Mouse (Mus musculus) spleen, embryonic (tissue): ENCODE data around the gene Arf3.

ENCODE experiments used
- CTCF ChIA-PET: fragments of 350-600 bp; sonication (Branson Sonifier 250); formaldehyde crosslinking; loops from one replicate; lab custom pipeline; 2022; lab: Charles Lee

Arf3 gene

GRCm38 (mm10) chr15:98762670-98763529 lies at the start of gene Arf3:
Arf3 (minus strand) TSS chr15:98763214.
- CTCF ChIA-PET = no interaction called here

GRCm38 (mm10) chr15:98810212-98810611 lies 47.2 kb upstream of the Arf3 start:
- CTCF ChIA-PET = interaction anchor here (0.6 to 1.3 kb wide), 3 partner anchors 18 to 79 kb away, joined by 3 to 11 read pairs (median 5); no protein-coding TSS in a partner anchor

GRCm38 (mm10) chr15:98809390-98809789 lies 46.4 kb upstream of the Arf3 start, which contains the start of gene Ddn:
Ddn (minus strand) TSS chr15:98809490.
- CTCF ChIA-PET = interaction anchor here (0.6 to 1.3 kb wide), 3 partner anchors 11 to 330 kb away, joined by 3 to 6 read pairs (median 3); no protein-coding TSS in a partner anchor

GRCm38 (mm10) chr15:98808651-98809134 lies 45.7 kb upstream of the Arf3 start:
- CTCF ChIA-PET = interaction anchor here (0.5 to 1.3 kb wide), 3 partner anchors 18 to 64 kb away, joined by 3 to 13 read pairs (median 3); no protein-coding TSS in a partner anchor

- CTCF ChIA-PET = interaction anchor here (0.5 to 1.1 kb wide), 2 partner anchors 17 to 65 kb away, joined by 3 to 13 read pairs; no protein-coding TSS in a partner anchor
Observed at GRCm38 (mm10) chr15:98807895-98808650, 45.1 kb upstream of the Arf3 start.

GRCm38 (mm10) chr15:98806809-98807770 lies 44.1 kb upstream of the Arf3 start:
- CTCF ChIA-PET = no interaction called here

- CTCF ChIA-PET = no interaction called here
Observed at GRCm38 (mm10) chr15:98806071-98806808, 43.2 kb upstream of the Arf3 start.

- CTCF ChIA-PET = interaction anchor here (0.5 kb wide), 1 partner anchor 279 kb away, joined by 11 read pairs; no protein-coding TSS in a partner anchor
Observed at GRCm38 (mm10) chr15:98805324-98806040, 42.5 kb upstream of the Arf3 start.

GRCm38 (mm10) chr15:98804054-98804453 lies 41.0 kb upstream of the Arf3 start:
- CTCF ChIA-PET = no interaction called here

- CTCF ChIA-PET = no interaction called here
Observed at GRCm38 (mm10) chr15:98802926-98803325, 39.9 kb upstream of the Arf3 start.

- CTCF ChIA-PET = no interaction called here
Observed at GRCm38 (mm10) chr15:98799396-98799795, 36.4 kb upstream of the Arf3 start.

- CTCF ChIA-PET = interaction anchor here (0.6 kb wide), 1 partner anchor 20 kb away, joined by 8 read pairs; no protein-coding TSS in a partner anchor
Observed at GRCm38 (mm10) chr15:98798903-98799302, 35.9 kb upstream of the Arf3 start.

GRCm38 (mm10) chr15:98797835-98798492 lies 35.0 kb upstream of the Arf3 start:
- CTCF ChIA-PET = no interaction called here

- CTCF ChIA-PET = interaction anchor here (0.7 kb wide), 2 partner anchors 87 to 144 kb away, joined by 5 to 9 read pairs; no protein-coding TSS in a partner anchor
Observed at GRCm38 (mm10) chr15:98796803-98797595, 34.0 kb upstream of the Arf3 start.

GRCm38 (mm10) chr15:98793141-98793698 lies 30.2 kb upstream of the Arf3 start:
- CTCF ChIA-PET = no interaction called here

GRCm38 (mm10) chr15:98792233-98793020 lies 29.4 kb upstream of the Arf3 start:
- CTCF ChIA-PET = interaction anchor here (0.6 kb wide), 1 partner anchor 82 kb away, joined by 8 read pairs; no protein-coding TSS in a partner anchor
